8 mouse cellular contexts compared by ENCODE assay signal in genomic region chrX:8095546-8095945, GRCm38 (mm10). TPM values are rescaled to one million over a fixed set of nuclear protein-coding genes. Genes with fewer than 3 reads are reported as not detected.
DNase-seq lines count a peak whose midpoint lies in the region; ATAC-seq and TF ChIP-seq lines count a peak whose summit lies in the region.

No protein-coding gene starts in this region.

- no peaks in the 10 kb centered on the region for H3K36me3 ChIP-seq in heart, embryonic 16.5 days (ENCODE audit: control insufficient read depth, insufficient read depth)
- H3K36me3 ChIP-seq in MEL (ENCODE audit: control insufficient read depth in 1 of 2, insufficient read depth in 2 of 2, low read length in 2 of 2): peaks cover 0 to 13% of the 10 kb centered on the region in 2 experiments; a peak in 2 of 4 replicates
- no peaks in the 10 kb centered on the region for H3K36me3 ChIP-seq in hindbrain, embryonic 13.5 days
- no peaks in the 10 kb centered on the region for H3K36me3 ChIP-seq in midbrain, embryonic 12.5 days

- WGBS in heart, embryonic 16.5 days: 76% methylated on average over 9 of the region's 10 CpGs
- 82% methylated on average over 10 of the region's 10 CpGs for WGBS in hindbrain, embryonic 13.5 days
- 87% methylated on average over 10 of the region's 10 CpGs for WGBS in midbrain, embryonic 12.5 days

- H3K27me3 ChIP-seq in heart, embryonic 16.5 days (ENCODE audit: control insufficient read depth, insufficient read depth, low read length): no peaks in the 10 kb centered on the region
- no peaks in the 10 kb centered on the region for H3K27me3 ChIP-seq in MEL (ENCODE audit: control insufficient read depth in 1 of 2, insufficient read depth in 2 of 2, low read length in 2 of 2)
- no peaks in the 10 kb centered on the region for H3K27me3 ChIP-seq in hindbrain, embryonic 13.5 days
- no peaks in the 10 kb centered on the region for H3K27me3 ChIP-seq in midbrain, embryonic 12.5 days

- no peak for TF ChIP-seq RAD21 in MEL (IDR thresholded peaks at IDR 0.05; ENCODE audit: low read depth, low read length)

- no peaks in the 10 kb centered on the region for H3K4me1 ChIP-seq in heart, embryonic 16.5 days (ENCODE audit: control insufficient read depth, insufficient read depth, low read length)
- H3K4me1 ChIP-seq in MEL (ENCODE audit: control insufficient read depth in 1 of 2, insufficient read depth in 2 of 2, low read length in 2 of 2): peaks cover 5 to 14% of the 10 kb centered on the region in 2 experiments
- peaks cover 5% of the 10 kb centered on the region for H3K4me1 ChIP-seq in hindbrain, embryonic 13.5 days (replicated peaks)
- H3K4me1 ChIP-seq in midbrain, embryonic 12.5 days: peaks cover 4% of the 10 kb centered on the region; the same call in 1 of the 2 replicates

- H3K79me2 ChIP-seq in MEL (ENCODE audit: control insufficient read depth, insufficient read depth, low read length, poor library complexity): peaks cover 3% of the 10 kb centered on the region; the same call in 1 of the 2 replicates

- TF ChIP-seq EP300 in MEL (IDR thresholded peaks at IDR 0.05; ENCODE audit: low read depth in 1 of 2, low read length in 2 of 2): peak in 1 of 2 experiments; percentile 29; a peak in 1 of 4 replicates

- DNase-seq in heart, adult 8-10 months (ENCODE audit: low spot score): no peak
- DNase-seq in MEL (ENCODE audit: low read depth, low spot score): peak; percentile 59
- DNase-seq in frontal cortex, adult 2 months (ENCODE audit: extremely low spot score in 1 of 2, low spot score in 1 of 2): no peak
- no peak for DNase-seq in left cerebral cortex, adult 18-20 months (ENCODE audit: low spot score in 2 of 2)
- no peak for DNase-seq in thymus, postnatal 25 days

- peak overlapping the region; percentile 57 for H3K4me2 ChIP-seq in heart, embryonic 16.5 days (ENCODE audit: low read depth, low read length)
- H3K4me2 ChIP-seq in hindbrain, embryonic 13.5 days: peak overlapping the region; percentile 47
- H3K4me2 ChIP-seq in midbrain, embryonic 12.5 days (replicated peaks): peak overlapping the region; percentile 47

- TF ChIP-seq POLR2A in MEL (IDR thresholded peaks at IDR 0.05; ENCODE audit: control insufficient read depth in 1 of 2, insufficient read depth in 1 of 2, low read depth in 1 of 2, low read length in 2 of 2, poor library complexity in 1 of 2): no peak

- ATAC-seq in heart, embryonic 16.5 days (replicated peaks; ENCODE audit: extremely low read depth, insufficient read depth, low FRiP score): no peak
- no peak for ATAC-seq in hindbrain, embryonic 13.5 days (ENCODE audit: low FRiP score)
- no peak for ATAC-seq in midbrain, embryonic 12.5 days (ENCODE audit: low FRiP score, low read depth)

- no peak overlapping the region for H3K27ac ChIP-seq in heart, embryonic 16.5 days (ENCODE audit: low read length)
- peak overlapping the region; percentile 72 for H3K27ac ChIP-seq in MEL (ENCODE audit: control insufficient read depth, low read depth, low read length)
- H3K27ac ChIP-seq in hindbrain, embryonic 13.5 days: no peak overlapping the region; the same call in 1 of the 2 replicates
- H3K27ac ChIP-seq in midbrain, embryonic 12.5 days (replicated peaks): no peak overlapping the region

- no peak for TF ChIP-seq CTCF in MEL (IDR thresholded peaks at IDR 0.05 in 2 of 3, conservative IDR thresholded peaks at IDR 0.05 in 1 of 3; ENCODE audit: control insufficient read depth in 1 of 3, insufficient read depth in 1 of 3, low read depth in 2 of 3, low read length in 3 of 3, poor library complexity in 1 of 3, severe bottlenecking in 1 of 3)

- no peaks in the 10 kb centered on the region for H3K9me3 ChIP-seq in heart, embryonic 16.5 days (replicated peaks; ENCODE audit: control insufficient read depth, low read length)
- H3K9me3 ChIP-seq in MEL (replicated peaks; ENCODE audit: insufficient read depth, low read length): no peaks in the 10 kb centered on the region
- H3K9me3 ChIP-seq in hindbrain, embryonic 13.5 days: no peaks in the 10 kb centered on the region
- H3K9me3 ChIP-seq in midbrain, embryonic 12.5 days: no peaks in the 10 kb centered on the region

- peak overlapping the region; percentile 45 for H3K4me3 ChIP-seq in heart, embryonic 16.5 days (ENCODE audit: low read length)
- peak overlapping the region; percentile 50 to 72 for H3K4me3 ChIP-seq in MEL (ENCODE audit: control insufficient read depth in 1 of 2, insufficient read depth in 1 of 2, low read depth in 2 of 2, low read length in 2 of 2)
- H3K4me3 ChIP-seq in hindbrain, embryonic 13.5 days: peak overlapping the region; percentile 30
- no peak overlapping the region for H3K4me3 ChIP-seq in midbrain, embryonic 12.5 days

- H3K9ac ChIP-seq in heart, embryonic 16.5 days (ENCODE audit: low read length): no peak overlapping the region
- peak overlapping the region; percentile 64 for H3K9ac ChIP-seq in MEL (ENCODE audit: control insufficient read depth, low read depth, low read length, poor library complexity, severe bottlenecking)
- H3K9ac ChIP-seq in hindbrain, embryonic 13.5 days: no peak overlapping the region
- no peak overlapping the region for H3K9ac ChIP-seq in midbrain, embryonic 12.5 days (replicated peaks)

TF ChIP-seq in MEL, 35 proteins besides CTCF, POLR2A, EP300 and RAD21 (continues in another document):
- TF ChIP-seq SIN3A (IDR thresholded peaks at IDR 0.05; ENCODE audit: low read length) (peak; percentile 46; the same call in 1 of the 2 replicates), RCOR1 (IDR thresholded peaks at IDR 0.05; ENCODE audit: low read depth, low read length) (no peak), GATA1 (IDR thresholded peaks at IDR 0.05; ENCODE audit: low read depth, low read length) (peak; percentile 78), E2F4 (IDR thresholded peaks at IDR 0.05; ENCODE audit: borderline replicate concordance, low read depth, low read length) (no peak), JUND (IDR thresholded peaks at IDR 0.05; ENCODE audit: low read depth, low read length) (no peak), SMC3 (IDR thresholded peaks at IDR 0.05; ENCODE audit: low read depth, low read length) (no peak), POLR2AphosphoS5 (IDR thresholded peaks at IDR 0.05; ENCODE audit: borderline replicate concordance, low read depth, low read length) (no peak), HCFC1 (IDR thresholded peaks at IDR 0.05; ENCODE audit: low read depth, low read length) (no peak), MYB (IDR thresholded peaks at IDR 0.05; ENCODE audit: low read depth, low read length) (no peak), USF2 (IDR thresholded peaks at IDR 0.05; ENCODE audit: borderline replicate concordance in 1 of 2, insufficient read depth in 1 of 2, low read depth in 1 of 2, low read length in 2 of 2) (no peak), ZNF384 (IDR thresholded peaks at IDR 0.05; ENCODE audit: low read depth, low read length) (no peak), MAX (IDR thresholded peaks at IDR 0.05; ENCODE audit: low read length) (no peak), ZKSCAN1 (IDR thresholded peaks at IDR 0.05; ENCODE audit: low read depth, low read length) (no peak)

RNA-seq across cellular contexts. Expression of gene Was, which starts 5.2 kb away (rescaled TPM):
- polyA plus RNA-seq in heart, embryonic 16.5 days (2015; fragmentation: Nextera tagmentation; extraction: Ambion mirVana): 0.62 and 2.2 TPM in 2 replicates
- total RNA-seq in heart, adult 8-10 months (2022): 1 to 10 TPM; 1.3 to 2.5 (median 1.6) TPM
- total RNA-seq in MEL (2012; rRNA removed): 133 and 146 TPM in 2 replicates
- 100 to 1,000 TPM in 1 of 2 experiments, not detected in 1; 167 TPM for polyA plus RNA-seq in MEL (2012; ENCODE audit: insufficient read depth in 1 of 2, insufficient read length in 2 of 2, low read depth in 1 of 2, low replicate concordance in 2 of 2, missing spikeins in 1 of 2)
- polyA plus RNA-seq in hindbrain, embryonic 13.5 days (2015; fragmentation: Nextera tagmentation; extraction: Ambion mirVana): 0.12 and 0.18 TPM in 2 replicates
- polyA plus RNA-seq in midbrain, embryonic 12.5 days (2016; fragmentation: Nextera tagmentation; extraction: Ambion mirVana): 0.22 and 0.26 TPM in 2 replicates
- polyA plus RNA-seq in frontal cortex, adult 2 months (2012; rRNA removed): 1.1 and 1.4 TPM in 2 replicates
- 1 to 10 TPM; 1.3 to 1.5 TPM for total RNA-seq in left cerebral cortex, adult 18-20 months (2021)

RNA-seq across cellular contexts. Expression of gene Suv39h1, which starts 21.0 kb away (rescaled TPM):
- 31.3 and 33.7 TPM in 2 replicates for polyA plus RNA-seq in heart, embryonic 16.5 days (2015; fragmentation: Nextera tagmentation; extraction: Ambion mirVana)
- total RNA-seq in heart, adult 8-10 months (2022): 1 to 10 TPM; 4.0 to 6.4 (median 4.5) TPM
- 103 and 104 TPM in 2 replicates for total RNA-seq in MEL (2012; rRNA removed)
- polyA plus RNA-seq in MEL (2012; ENCODE audit: insufficient read depth in 1 of 2, insufficient read length in 2 of 2, low read depth in 1 of 2, low replicate concordance in 2 of 2, missing spikeins in 1 of 2): 100 to 1,000 TPM; 122 to 129 TPM
- 39.9 and 40.8 TPM in 2 replicates for polyA plus RNA-seq in hindbrain, embryonic 13.5 days (2015; fragmentation: Nextera tagmentation; extraction: Ambion mirVana)
- polyA plus RNA-seq in midbrain, embryonic 12.5 days (2016; fragmentation: Nextera tagmentation; extraction: Ambion mirVana): 68.5 and 70.3 TPM in 2 replicates
- polyA plus RNA-seq in frontal cortex, adult 2 months (2012; rRNA removed): 25.0 and 27.5 TPM in 2 replicates
- 10 to 100 TPM; 21.1 to 30.2 TPM for total RNA-seq in left cerebral cortex, adult 18-20 months (2021)

RNA-seq across cellular contexts. Expression of gene Wdr13, which starts 37.1 kb away (rescaled TPM):
- 27.5 and 27.6 TPM in 2 replicates for polyA plus RNA-seq in heart, embryonic 16.5 days (2015; fragmentation: Nextera tagmentation; extraction: Ambion mirVana)
- total RNA-seq in heart, adult 8-10 months (2022): 10 to 100 TPM; 34.2 to 48.2 (median 41.0) TPM
- 23.8 and 29.6 TPM in 2 replicates for total RNA-seq in MEL (2012; rRNA removed)
- 10 to 100 TPM in 1 of 2 experiments, not detected in 1; 46.8 TPM for polyA plus RNA-seq in MEL (2012; ENCODE audit: insufficient read depth in 1 of 2, insufficient read length in 2 of 2, low read depth in 1 of 2, low replicate concordance in 2 of 2, missing spikeins in 1 of 2)
- 58.5 and 60.9 TPM in 2 replicates for polyA plus RNA-seq in hindbrain, embryonic 13.5 days (2015; fragmentation: Nextera tagmentation; extraction: Ambion mirVana)
- polyA plus RNA-seq in midbrain, embryonic 12.5 days (2016; fragmentation: Nextera tagmentation; extraction: Ambion mirVana): 39.5 and 44.6 TPM in 2 replicates
- 221 and 236 TPM in 2 replicates for polyA plus RNA-seq in frontal cortex, adult 2 months (2012; rRNA removed)
- 100 to 1,000 TPM; 190 TPM for total RNA-seq in left cerebral cortex, adult 18-20 months (2021)

RNA-seq across cellular contexts. Expression of gene Rbm3, which starts 50.1 kb away (rescaled TPM):
- 295 and 339 TPM in 2 replicates for polyA plus RNA-seq in heart, embryonic 16.5 days (2015; fragmentation: Nextera tagmentation; extraction: Ambion mirVana)
- total RNA-seq in heart, adult 8-10 months (2022): 100 to 1,000 TPM in 1 of 4 experiments, 10 to 100 TPM in 3; 38.2 to 113 (median 59.5) TPM
- 906 and 1,021 TPM in 2 replicates for total RNA-seq in MEL (2012; rRNA removed)
- polyA plus RNA-seq in MEL (2012; ENCODE audit: insufficient read depth in 1 of 2, insufficient read length in 2 of 2, low read depth in 1 of 2, low replicate concordance in 2 of 2, missing spikeins in 1 of 2): 100 to 1,000 TPM in 1 of 2 experiments, not detected in 1; 750 TPM
- polyA plus RNA-seq in hindbrain, embryonic 13.5 days (2015; fragmentation: Nextera tagmentation; extraction: Ambion mirVana): 336 and 358 TPM in 2 replicates
- polyA plus RNA-seq in midbrain, embryonic 12.5 days (2016; fragmentation: Nextera tagmentation; extraction: Ambion mirVana): 397 and 431 TPM in 2 replicates
- 216 and 235 TPM in 2 replicates for polyA plus RNA-seq in frontal cortex, adult 2 months (2012; rRNA removed)
- total RNA-seq in left cerebral cortex, adult 18-20 months (2021): 100 to 1,000 TPM in 1 of 2 experiments, 10 to 100 TPM in 1; 87.6 to 133 TPM
